7 mouse cellular contexts compared by ENCODE assay signal in genomic region chr15:82016101-82016808, GRCm38 (mm10). TPM values are rescaled to one million over a fixed set of nuclear protein-coding genes. Genes with fewer than 3 reads are reported as not detected.
DNase-seq lines count a peak whose midpoint lies in the region; ATAC-seq and TF ChIP-seq lines count a peak whose summit lies in the region.

No protein-coding gene starts in this region.

- 0 out of 2 replicates have a peak, but pooled peaks have one; percentile 12 for TF ChIP-seq CTCF in kidney, adult 2 months (conservative IDR thresholded peaks at IDR 0.05; ENCODE audit: insufficient read depth, insufficient read length, low read depth, low read length)
- TF ChIP-seq CTCF in spleen, adult 2 months (IDR thresholded peaks at IDR 0.05; ENCODE audit: extremely low read depth, insufficient read depth, insufficient read length, insufficient replicate concordance) = no peak

- no peaks in the 10 kb centered on the region for H3K9me3 ChIP-seq in embryonic facial prominence, embryonic 12.5 days
- H3K9me3 ChIP-seq in limb, embryonic 12.5 days = no peaks in the 10 kb centered on the region
- H3K9me3 ChIP-seq in midbrain, embryonic 15.5 days = no peaks in the 10 kb centered on the region

- H3K27ac ChIP-seq in embryonic facial prominence, embryonic 12.5 days = peak overlapping the region; percentile 74
- H3K27ac ChIP-seq in kidney, adult 2 months (ENCODE audit: insufficient read depth, low read depth, low read length) = peak overlapping the region; percentile 21; the same call in 1 of the 2 replicates
- H3K27ac ChIP-seq in limb, embryonic 12.5 days = peak overlapping the region; percentile 72
- peak overlapping the region; percentile 78 for H3K27ac ChIP-seq in midbrain, embryonic 15.5 days
- H3K27ac ChIP-seq in spleen, adult 2 months (ENCODE audit: insufficient read depth, low read length) = peak overlapping the region; percentile 53

- peak; percentile 99 for DNase-seq in adrenal gland, postnatal 25 days
- peak; percentile 99 to 100 for DNase-seq in heart, adult 18-20 months
- peak; percentile 99 for DNase-seq in kidney, adult 2 months
- peak; percentile 94 to 100 for DNase-seq in spleen, adult 2 months (ENCODE audit: low read depth in 1 of 2, low spot score in 2 of 2)

- H3K9ac ChIP-seq in embryonic facial prominence, embryonic 12.5 days = peak overlapping the region; percentile 84
- peak overlapping the region; percentile 86 for H3K9ac ChIP-seq in limb, embryonic 12.5 days (replicated peaks)
- peak overlapping the region; percentile 77 for H3K9ac ChIP-seq in midbrain, embryonic 15.5 days

- peak overlapping the region; percentile 93 for H3K4me2 ChIP-seq in embryonic facial prominence, embryonic 12.5 days (replicated peaks)
- H3K4me2 ChIP-seq in limb, embryonic 12.5 days = peak overlapping the region; percentile 96
- peak overlapping the region; percentile 88 for H3K4me2 ChIP-seq in midbrain, embryonic 15.5 days

- H3K4me1 ChIP-seq in embryonic facial prominence, embryonic 12.5 days = peaks cover 14% of the 10 kb centered on the region
- H3K4me1 ChIP-seq in kidney, adult 2 months (ENCODE audit: control insufficient read depth, insufficient read depth, low read length) = peaks cover 7% of the 10 kb centered on the region; the same call in 1 of the 2 replicates
- peaks cover 16% of the 10 kb centered on the region for H3K4me1 ChIP-seq in limb, embryonic 12.5 days (replicated peaks)
- H3K4me1 ChIP-seq in midbrain, embryonic 15.5 days = peaks cover 25% of the 10 kb centered on the region
- peaks cover 9% of the 10 kb centered on the region; the same call in 1 of the 2 replicates for H3K4me1 ChIP-seq in spleen, adult 2 months (ENCODE audit: control insufficient read depth, insufficient read depth, insufficient read length)

- WGBS in embryonic facial prominence, embryonic 12.5 days = under 1% methylated on average over 53 of the region's 53 CpGs
- WGBS in kidney, adult 2 months = under 1% methylated on average over 53 of the region's 53 CpGs
- under 1% methylated on average over 53 of the region's 53 CpGs for WGBS in limb, embryonic 12.5 days
- WGBS in midbrain, embryonic 15.5 days = under 1% methylated on average over 53 of the region's 53 CpGs
- WGBS in spleen, adult 2 months = under 1% methylated on average over 53 of the region's 53 CpGs

- peak overlapping the region; percentile 92 for H3K4me3 ChIP-seq in embryonic facial prominence, embryonic 12.5 days
- H3K4me3 ChIP-seq in kidney, adult 2 months (ENCODE audit: insufficient read depth, low read depth, low read length) = peak overlapping the region; percentile 76
- peak overlapping the region; percentile 95 for H3K4me3 ChIP-seq in limb, embryonic 12.5 days (replicated peaks)
- H3K4me3 ChIP-seq in midbrain, embryonic 15.5 days = peak overlapping the region; percentile 50
- peak overlapping the region; percentile 81 for H3K4me3 ChIP-seq in spleen, adult 2 months (ENCODE audit: extremely low read depth, insufficient read depth, insufficient read length)

- H3K36me3 ChIP-seq in embryonic facial prominence, embryonic 12.5 days = peaks cover 10% of the 10 kb centered on the region; the same call in 1 of the 2 replicates
- no peaks in the 10 kb centered on the region; the same call in 1 of the 2 replicates for H3K36me3 ChIP-seq in kidney, adult 2 months (ENCODE audit: control insufficient read depth, insufficient read depth, low read length)
- peaks cover 21% of the 10 kb centered on the region for H3K36me3 ChIP-seq in limb, embryonic 12.5 days
- H3K36me3 ChIP-seq in midbrain, embryonic 15.5 days (replicated peaks) = peaks cover 5% of the 10 kb centered on the region; the same call in 1 of the 2 replicates
- no peaks in the 10 kb centered on the region for H3K36me3 ChIP-seq in spleen, adult 2 months (ENCODE audit: control insufficient read depth, insufficient read depth, low read length)

- TF ChIP-seq POLR2A in kidney, adult 2 months (IDR thresholded peaks at IDR 0.05; ENCODE audit: low read depth, low read length) = no peak
- TF ChIP-seq POLR2A in spleen, adult 2 months (IDR thresholded peaks at IDR 0.05; ENCODE audit: low read depth, low read length) = peak; percentile 65

- no peaks in the 10 kb centered on the region for H3K27me3 ChIP-seq in embryonic facial prominence, embryonic 12.5 days
- no peaks in the 10 kb centered on the region for H3K27me3 ChIP-seq in kidney, adult 2 months (replicated peaks; ENCODE audit: control insufficient read depth, insufficient read depth, low read length)
- H3K27me3 ChIP-seq in limb, embryonic 12.5 days = no peaks in the 10 kb centered on the region
- H3K27me3 ChIP-seq in midbrain, embryonic 15.5 days (replicated peaks) = no peaks in the 10 kb centered on the region
- H3K27me3 ChIP-seq in spleen, adult 2 months (ENCODE audit: control insufficient read depth, insufficient read depth, low read length) = no peaks in the 10 kb centered on the region

- ATAC-seq in embryonic facial prominence, embryonic 12.5 days (ENCODE audit: insufficient number of reproducible peaks, insufficient read depth, low FRiP score, low TSS enrichment) = peak; percentile 94
- ATAC-seq in limb, embryonic 12.5 days (ENCODE audit: insufficient number of reproducible peaks, insufficient read depth, low FRiP score, low TSS enrichment, low read depth) = peak; percentile 95
- peak; percentile 97 for ATAC-seq in midbrain, embryonic 15.5 days (replicated peaks)

RNA-seq across cellular contexts. Expression of gene Desi1, which starts 17.4 kb away (rescaled TPM):
- total RNA-seq in adrenal gland, postnatal 25 days (2021) = 80.3 and 81.7 TPM in 2 replicates
- 31.6 and 34.0 TPM in 2 replicates for polyA plus RNA-seq in embryonic facial prominence, embryonic 12.5 days (2016; fragmentation: Nextera tagmentation; extraction: Ambion mirVana)
- 10 to 100 TPM; 25.1 to 29.0 TPM for total RNA-seq in heart, adult 18-20 months (2021)
- 29.0 and 29.8 TPM in 2 replicates for polyA plus RNA-seq in kidney, adult 2 months (2012; rRNA removed)
- 30.4 TPM in 2 replicates for polyA plus RNA-seq in limb, embryonic 12.5 days (2016; fragmentation: Nextera tagmentation; extraction: Ambion mirVana)
- 50.6 and 50.9 TPM in 2 replicates for polyA plus RNA-seq in midbrain, embryonic 15.5 days (2015; fragmentation: Nextera tagmentation; extraction: Ambion mirVana)
- polyA plus RNA-seq in spleen, adult 2 months (2012; rRNA removed) = 15.4 and 18.1 TPM in 2 replicates

RNA-seq across cellular contexts. Expression of gene Xrcc6, which starts 28.6 kb away (rescaled TPM):
- total RNA-seq in adrenal gland, postnatal 25 days (2021) = 81.4 and 102 TPM in 2 replicates
- polyA plus RNA-seq in embryonic facial prominence, embryonic 12.5 days (2016; fragmentation: Nextera tagmentation; extraction: Ambion mirVana) = 85.8 and 88.3 TPM in 2 replicates
- total RNA-seq in heart, adult 18-20 months (2021) = 10 to 100 TPM; 24.6 to 25.3 TPM
- polyA plus RNA-seq in kidney, adult 2 months (2012; rRNA removed) = 15.6 and 22.1 TPM in 2 replicates
- 91.2 and 91.6 TPM in 2 replicates for polyA plus RNA-seq in limb, embryonic 12.5 days (2016; fragmentation: Nextera tagmentation; extraction: Ambion mirVana)
- 43.1 and 46.7 TPM in 2 replicates for polyA plus RNA-seq in midbrain, embryonic 15.5 days (2015; fragmentation: Nextera tagmentation; extraction: Ambion mirVana)
- 11.8 TPM in 2 replicates for polyA plus RNA-seq in spleen, adult 2 months (2012; rRNA removed)

RNA-seq across cellular contexts. Expression of gene Snu13, which starts 31.1 kb away (rescaled TPM):
- 83.1 and 99.8 TPM in 2 replicates for total RNA-seq in adrenal gland, postnatal 25 days (2021)
- polyA plus RNA-seq in embryonic facial prominence, embryonic 12.5 days (2016; fragmentation: Nextera tagmentation; extraction: Ambion mirVana) = 255 and 260 TPM in 2 replicates
- total RNA-seq in heart, adult 18-20 months (2021) = 10 to 100 TPM; 47.3 to 53.5 TPM
- polyA plus RNA-seq in kidney, adult 2 months (2012; rRNA removed) = 48.7 and 58.2 TPM in 2 replicates
- 263 and 272 TPM in 2 replicates for polyA plus RNA-seq in limb, embryonic 12.5 days (2016; fragmentation: Nextera tagmentation; extraction: Ambion mirVana)
- 231 and 247 TPM in 2 replicates for polyA plus RNA-seq in midbrain, embryonic 15.5 days (2015; fragmentation: Nextera tagmentation; extraction: Ambion mirVana)
- 34.5 and 37.5 TPM in 2 replicates for polyA plus RNA-seq in spleen, adult 2 months (2012; rRNA removed)

RNA-seq across cellular contexts. Expression of gene 1700029P11Rik, which starts 35.9 kb away (rescaled TPM):
- total RNA-seq in adrenal gland, postnatal 25 days (2021) = not detected in 2 replicates
- polyA plus RNA-seq in embryonic facial prominence, embryonic 12.5 days (2016; fragmentation: Nextera tagmentation; extraction: Ambion mirVana) = not detected in 2 replicates
- not detected for total RNA-seq in heart, adult 18-20 months (2021)
- 0.08 and 0.15 TPM in 2 replicates for polyA plus RNA-seq in kidney, adult 2 months (2012; rRNA removed)
- not detected in 2 replicates for polyA plus RNA-seq in limb, embryonic 12.5 days (2016; fragmentation: Nextera tagmentation; extraction: Ambion mirVana)
- not detected in 2 replicates for polyA plus RNA-seq in midbrain, embryonic 15.5 days (2015; fragmentation: Nextera tagmentation; extraction: Ambion mirVana)
- not detected in 2 replicates for polyA plus RNA-seq in spleen, adult 2 months (2012; rRNA removed)

RNA-seq across cellular contexts. Expression of gene 4930407I10Rik, which starts 42.7 kb away (rescaled TPM):
- not detected in 2 replicates for total RNA-seq in adrenal gland, postnatal 25 days (2021)
- 0.04 TPM in 1 of 2 replicates, not detected in the other for polyA plus RNA-seq in embryonic facial prominence, embryonic 12.5 days (2016; fragmentation: Nextera tagmentation; extraction: Ambion mirVana)
- total RNA-seq in heart, adult 18-20 months (2021) = not detected
- polyA plus RNA-seq in kidney, adult 2 months (2012; rRNA removed) = 0.01 and 0.02 TPM in 2 replicates
- polyA plus RNA-seq in limb, embryonic 12.5 days (2016; fragmentation: Nextera tagmentation; extraction: Ambion mirVana) = not detected in 2 replicates
- not detected in 2 replicates for polyA plus RNA-seq in midbrain, embryonic 15.5 days (2015; fragmentation: Nextera tagmentation; extraction: Ambion mirVana)
- not detected in 2 replicates for polyA plus RNA-seq in spleen, adult 2 months (2012; rRNA removed)

Comparison
In these comparisons a context has a peak if more than half of its experiments do, and no peak if none do; other contexts are left out.
1. Peak in every context shown above with its lines: DNase-seq, ATAC-seq, H3K4me3 ChIP-seq and H3K27ac ChIP-seq.
2. H3K27ac ChIP-seq: peak in every context shown above with its lines; median percentile 78 in midbrain, embryonic 15.5 days; 74 in embryonic facial prominence, embryonic 12.5 days; 72 in limb, embryonic 12.5 days; 53 in spleen, adult 2 months; 21 in kidney, adult 2 months.